Mouse (Mus musculus): ENCODE measurements around the gene Mmp2. TPM values are rescaled to one million over a fixed set of nuclear protein-coding genes. Genes with fewer than 3 reads are reported as not detected.

Gene Mmp2
- 30.6 TPM for polyA plus RNA-seq (2015; fragmentation: Illumina TruSeq; extraction: RNeasy Lipid Tissue Mini Kit (QIAGEN cat#74804); ENCODE audit: insufficient read depth, low read depth, low replicate concordance)

GRCm38 (mm10) chr8:92827243-92828034, at the start of gene Mmp2:
Gene Mmp2 (plus strand): TSS chr8:92827291.

GRCm38 (mm10) chr8:92855171-92855894, 28.2 kb downstream of the Mmp2 start, which contains the start of gene Lpcat2:
Gene Lpcat2 (plus strand): TSS chr8:92855339.

GRCm38 (mm10) chr8:92901107-92901506, 74.0 kb downstream of the Mmp2 start, which contains the start of gene Capns2:
Gene Capns2 (plus strand): TSS chr8:92901407.

Other genes starting within 250 kb of the Mmp2 start
- gene Irx6, start 153.0 kb upstream of the Mmp2 start, polyA plus RNA-seq (2015; fragmentation: Illumina TruSeq; extraction: RNeasy Lipid Tissue Mini Kit (QIAGEN cat#74804); ENCODE audit: insufficient read depth, low read depth, low replicate concordance) = not detected
- 0.94 TPM for gene Lpcat2, start 28.0 kb downstream of the Mmp2 start, polyA plus RNA-seq (2015; fragmentation: Illumina TruSeq; extraction: RNeasy Lipid Tissue Mini Kit (QIAGEN cat#74804); ENCODE audit: insufficient read depth, low read depth, low replicate concordance)
- gene Capns2, start 74.1 kb downstream of the Mmp2 start, polyA plus RNA-seq (2015; fragmentation: Illumina TruSeq; extraction: RNeasy Lipid Tissue Mini Kit (QIAGEN cat#74804); ENCODE audit: insufficient read depth, low read depth, low replicate concordance) = not detected
- gene Slc6a2, start 132.8 kb downstream of the Mmp2 start, polyA plus RNA-seq (2015; fragmentation: Illumina TruSeq; extraction: RNeasy Lipid Tissue Mini Kit (QIAGEN cat#74804); ENCODE audit: insufficient read depth, low read depth, low replicate concordance) = 0.22 TPM
- gene Ces1a, start 220.9 kb downstream of the Mmp2 start, polyA plus RNA-seq (2015; fragmentation: Illumina TruSeq; extraction: RNeasy Lipid Tissue Mini Kit (QIAGEN cat#74804); ENCODE audit: insufficient read depth, low read depth, low replicate concordance) = not detected

All from pancreas, adult 10 weeks (tissue).